Mouse (Mus musculus) kidney, postnatal 0 days (tissue): ENCODE data around the gene Mrps31. TPM values are rescaled to one million over a fixed set of nuclear protein-coding genes. Genes with fewer than 3 reads are reported as not detected.
A peak's percentile ranks its signal among the peaks of the same experiment; 100 is the strongest.

Source experiments
- ATAC-seq: fragments of 200-750 bp; cut with Nextera tagmentation; replicated peaks from 2 replicates; pipeline ENCODE4 v1.8.0; 2017; ENCODE audit warnings: low read depth, moderate number of reproducible peaks, moderate TSS enrichment, moderate library complexity; ENCODE audit not compliant: low FRiP score
- DNase-seq: peaks from one replicate; pipeline ENCODE4 v3.0.0-alpha.2; 2016; ENCODE audit warnings: low spot score
- H3K27ac ChIP-seq: fragments of 300-500 bp; sonication (generic); 2 replicates; pipeline ENCODE4 v1.5.1; 2014; ENCODE audit warnings: mild to moderate bottlenecking
- H3K27me3 ChIP-seq: fragments of 300-500 bp; sonication (generic); 2 replicates; pipeline ENCODE4 v1.6.1; 2014; ENCODE audit warnings: low read length, mixed read lengths; ENCODE audit not compliant: insufficient read depth
- H3K36me3 ChIP-seq: fragments of 300-500 bp; sonication (generic); 2 replicates; pipeline ENCODE4 v1.6.1; 2014; ENCODE audit warnings: low read length, mixed read lengths; ENCODE audit not compliant: insufficient read depth
- H3K4me1 ChIP-seq: fragments of 300-500 bp; sonication (generic); replicated peaks from 2 replicates; pipeline ENCODE4 v1.6.1; 2014; ENCODE audit warnings: antibody characterized with exemption, low read length, mixed read lengths; ENCODE audit not compliant: insufficient read depth
- H3K4me2 ChIP-seq: fragments of 300-500 bp; sonication (generic); 2 replicates; pipeline ENCODE4 v1.6.1; 2014; ENCODE audit warnings: mild to moderate bottlenecking, low read length, moderate library complexity, mixed read lengths
- H3K4me3 ChIP-seq: fragments of 300-500 bp; sonication (generic); replicated peaks from 2 replicates; pipeline ENCODE4 v1.5.1; 2014; ENCODE audit warnings: low read depth, low read length
- H3K9ac ChIP-seq: fragments of 300-500 bp; sonication (generic); 2 replicates; pipeline ENCODE4 v1.6.1; 2014; ENCODE audit warnings: low read depth, low read length
- H3K9me3 ChIP-seq: fragments of 300-500 bp; sonication (generic); replicated peaks from 2 replicates; pipeline ENCODE4 v1.6.1; 2016; ENCODE audit warnings: low read length, inconsistent platforms, mixed read lengths
- CTCF ChIP-seq: IDR thresholded peaks from 2 replicates; pipeline ENCODE4 v1.5.1; 2016; ENCODE audit warnings: antibody characterized with exemption, low read depth, mild to moderate bottlenecking, moderate library complexity
- WGBS: fragments of 180-500 bp; shearing (Covaris S2); extraction: QIAGEN DNeasy Blood & Tissue Kit; methylation state at CpG from one replicate; pipeline ENCODE4 v1.1.7; 2014; 5-methylcytosine and 5-hydroxymethylcytosine counted together
- polyA plus RNA-seq: library from polyadenylated mRNA; unstranded; fragments of >200 nt; fragmentation: Nextera tagmentation; extraction: Ambion mirVana; gene quantifications from 2 replicates; pipeline ENCODE4 v1.2.1, GENCODE M21; 2015

Mrps31 gene
- polyA plus RNA-seq, 1 experiment from 2014 or later = 48.4 TPM

DNA sequence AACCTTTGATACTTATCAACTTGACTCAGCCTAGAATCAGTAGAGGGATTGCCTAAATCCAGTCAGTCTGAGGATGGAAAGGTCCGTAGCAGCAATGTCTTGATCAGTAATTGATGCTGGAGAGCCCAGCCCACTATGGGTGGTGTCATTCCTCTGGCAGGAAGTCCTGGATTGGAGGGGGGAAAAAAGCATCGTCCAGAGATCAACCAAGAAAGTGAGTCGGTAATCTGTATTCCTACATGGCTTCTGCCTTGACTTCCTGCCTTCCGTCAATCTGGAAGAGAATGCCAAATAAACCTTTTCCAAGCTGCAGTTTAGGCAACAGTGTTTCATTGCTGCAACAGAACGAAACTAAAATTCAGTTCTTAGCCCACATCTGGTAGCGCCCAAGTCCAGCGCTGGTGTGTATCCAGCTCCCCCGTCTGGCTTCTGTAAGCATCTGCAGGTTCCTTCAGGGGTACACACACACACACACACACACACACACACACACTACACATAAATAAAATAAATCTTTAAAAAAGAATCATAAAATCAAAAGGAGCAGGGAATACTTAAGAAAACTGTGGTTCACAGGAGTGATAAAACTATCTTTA is 11.8 kb upstream of the Mrps31 start:
- Histone ChIP-seq H3K27ac (peak overlapping the region; percentile 80), H3K9ac (peak overlapping the region; percentile 77; the same call in 1 of the 2 replicates)

DNA sequence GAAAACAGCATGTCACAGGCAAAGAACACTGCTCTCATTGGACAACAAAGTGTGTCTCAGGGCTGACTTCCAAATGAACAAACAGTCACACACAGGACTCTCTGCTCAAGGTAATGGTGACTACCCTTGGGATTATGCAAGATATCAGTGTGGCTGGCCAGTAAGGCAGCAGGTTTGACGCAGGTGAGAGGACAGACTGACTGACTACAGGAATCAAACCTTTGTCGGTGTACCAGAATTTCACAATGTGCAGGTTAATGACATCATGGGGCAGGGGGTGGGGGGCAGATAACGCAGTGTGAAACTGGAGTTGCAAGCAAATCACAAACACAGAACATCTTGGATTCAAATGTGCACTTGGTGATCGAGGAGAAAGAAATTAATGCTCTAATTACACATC is 10.6 kb upstream of the Mrps31 start:
- no peaks in the 10 kb centered on the region for H3K36me3 ChIP-seq
- H3K4me3 ChIP-seq = no peak overlapping the region
- no peaks in the 10 kb centered on the region for H3K27me3 ChIP-seq
- no peak for TF ChIP-seq CTCF
- ATAC-seq (no peak), DNase-seq (no peak)
- H3K9ac ChIP-seq = no peak overlapping the region
- H3K4me2 ChIP-seq = no peak overlapping the region
- H3K9me3 ChIP-seq = no peaks in the 10 kb centered on the region
- peaks cover 4% of the 10 kb centered on the region; the same call in 1 of the 2 replicates for H3K4me1 ChIP-seq
- WGBS = 90% methylated on average over 4 of the region's 4 CpGs
- H3K27ac ChIP-seq = no peak overlapping the region

More for the DNA sequence above, 11.8 kb upstream of the Mrps31 start:
- DNase-seq = no peak
- ATAC-seq = no peak
- Histone ChIP-seq H3K4me1 (peaks cover 4% of the 10 kb centered on the region; the same call in 1 of the 2 replicates), H3K4me3 (peak overlapping the region; percentile 83), H3K9me3 (no peaks in the 10 kb centered on the region), H3K36me3 (no peaks in the 10 kb centered on the region), H3K27me3 (no peaks in the 10 kb centered on the region), H3K4me2 (peak overlapping the region; percentile 74)
- WGBS = 80% methylated on average over 8 of the region's 8 CpGs
- peak; percentile 15; the same call in 1 of the 2 replicates for TF ChIP-seq CTCF

DNA sequence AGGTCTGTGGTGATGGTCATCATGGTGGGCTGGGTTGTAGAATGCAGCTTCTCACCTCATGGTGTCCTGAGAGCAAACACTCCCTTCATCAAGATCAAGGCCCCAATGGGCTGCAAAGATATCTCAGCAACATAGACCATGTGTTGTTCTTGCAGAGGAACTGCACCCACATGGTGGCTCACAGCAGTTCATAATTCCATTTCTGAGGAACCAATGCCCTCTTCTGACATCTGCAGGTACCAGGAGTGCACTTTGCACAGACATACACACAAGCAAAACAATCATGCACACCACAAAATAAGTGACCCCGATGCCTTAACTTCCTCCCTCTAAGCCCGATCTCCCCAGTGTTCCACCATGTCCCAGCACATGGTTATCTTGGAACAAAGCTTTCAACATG is 7.9 kb upstream of the Mrps31 start:
- 89% methylated on average over 2 of the region's 2 CpGs for WGBS
- Histone ChIP-seq H3K27me3 (no peaks in the 10 kb centered on the region), H3K36me3 (no peaks in the 10 kb centered on the region), H3K4me1 (no peaks in the 10 kb centered on the region), H3K4me3 (no peak overlapping the region), H3K4me2 (no peak overlapping the region), H3K27ac (no peak overlapping the region), H3K9me3 (no peaks in the 10 kb centered on the region), H3K9ac (no peak overlapping the region)
- peak; percentile 29 for TF ChIP-seq CTCF
- no peak for DNase-seq
- no peak for ATAC-seq

DNA sequence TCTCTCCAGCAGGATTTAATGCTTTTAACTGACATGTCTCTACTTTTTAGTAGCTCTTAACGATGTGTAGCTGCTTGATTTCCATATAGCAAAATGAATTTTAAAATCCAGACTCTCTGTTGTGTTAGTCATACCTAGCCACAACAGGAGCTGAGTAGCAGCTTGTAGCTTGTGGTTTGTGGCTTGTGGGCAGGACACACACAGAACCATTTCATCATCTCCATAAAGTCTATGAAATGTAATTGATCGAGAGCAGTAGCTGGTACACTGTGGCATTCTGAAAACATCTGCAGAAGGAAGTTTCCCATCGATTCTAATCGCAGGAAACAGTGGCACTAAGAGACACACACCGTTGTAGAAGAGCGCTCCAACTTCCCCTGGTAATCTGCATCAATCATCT is 5.4 kb upstream of the Mrps31 start:
- 74% methylated on average over 6 of the region's 6 CpGs for WGBS
- Histone ChIP-seq H3K36me3 (no peaks in the 10 kb centered on the region), H3K27me3 (no peaks in the 10 kb centered on the region), H3K9me3 (no peaks in the 10 kb centered on the region), H3K4me1 (no peaks in the 10 kb centered on the region), H3K4me3 (no peak overlapping the region), H3K9ac (no peak overlapping the region), H3K4me2 (no peak overlapping the region), H3K27ac (no peak overlapping the region)
- DNase-seq (no peak), ATAC-seq (no peak)
- TF ChIP-seq CTCF = no peak

DNA sequence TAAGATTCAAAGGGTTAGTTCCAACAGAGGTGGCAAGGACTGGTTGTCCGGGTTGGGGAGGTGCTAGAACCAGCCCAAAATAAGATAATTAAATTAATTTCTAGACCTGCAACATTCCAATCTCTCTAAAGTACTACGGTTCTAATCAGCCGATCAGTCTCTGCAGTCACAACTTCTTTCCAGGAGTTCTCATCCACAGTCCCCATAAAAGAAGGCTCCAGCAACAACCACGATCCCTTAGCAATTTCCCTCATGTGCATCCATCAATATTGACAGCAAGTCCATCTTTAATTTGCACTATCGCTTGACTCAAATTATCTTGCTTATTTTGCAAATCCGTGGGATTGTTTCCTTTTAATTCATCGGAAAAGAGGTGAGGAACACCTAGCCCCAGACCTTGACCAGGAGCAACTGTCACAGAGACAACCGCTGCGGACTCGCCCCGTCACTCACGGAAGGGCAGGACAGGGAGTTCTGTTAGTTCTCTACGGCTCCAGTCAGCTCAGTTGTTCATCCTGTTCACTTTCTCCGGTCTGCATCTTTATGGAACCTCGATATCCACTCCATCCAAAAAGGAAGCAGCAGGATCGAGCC is 376 bp upstream of the Mrps31 start:
- Histone ChIP-seq H3K4me1 (0 out of 2 replicates have a peak, but pooled peaks cover 6% of the 10 kb centered on the region), H3K4me3 (peak overlapping the region; percentile 63), H3K4me2 (peak overlapping the region; percentile 65), H3K27me3 (no peaks in the 10 kb centered on the region), H3K27ac (no peak overlapping the region), H3K9me3 (no peaks in the 10 kb centered on the region), H3K9ac (peak overlapping the region; percentile 63), H3K36me3 (peaks cover 3% of the 10 kb centered on the region; the same call in 1 of the 2 replicates)
- ATAC-seq (0 out of 2 replicates have a peak, but pooled peaks have one; percentile 18), DNase-seq (no peak)
- WGBS = 12% methylated on average over 16 of the region's 16 CpGs
- no peak for TF ChIP-seq CTCF

DNA sequence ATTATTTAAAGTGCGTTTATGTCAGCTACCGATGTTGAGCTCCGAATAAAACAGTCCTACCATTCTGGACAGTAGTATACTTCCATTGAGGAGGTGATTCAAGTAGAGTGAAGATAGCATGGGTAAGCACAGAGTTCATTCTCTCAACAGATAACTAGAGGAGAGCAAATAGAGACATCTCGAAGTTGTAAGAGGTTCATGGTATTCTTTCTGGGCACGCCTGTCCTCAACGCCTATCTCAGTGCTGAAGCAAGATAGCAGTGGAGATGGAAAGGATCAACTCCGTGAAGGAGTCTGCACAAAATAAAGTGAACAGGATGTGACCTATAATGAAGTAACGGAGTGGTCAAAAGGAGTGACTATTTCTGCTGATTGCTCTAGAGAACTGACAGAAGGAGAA is 810 bp downstream of the Mrps31 start:
- Histone ChIP-seq H3K4me1 (0 out of 2 replicates have a peak, but pooled peaks cover 6% of the 10 kb centered on the region), H3K9ac (peak overlapping the region; percentile 80), H3K4me3 (peak overlapping the region; percentile 63), H3K4me2 (peak overlapping the region; percentile 67), H3K27ac (no peak overlapping the region), H3K36me3 (peaks cover 9% of the 10 kb centered on the region; the same call in 1 of the 2 replicates), H3K9me3 (no peaks in the 10 kb centered on the region), H3K27me3 (no peaks in the 10 kb centered on the region)
- DNase-seq (no peak), ATAC-seq (no peak)
- WGBS = 17% methylated on average over 8 of the region's 8 CpGs
- TF ChIP-seq CTCF = no peak

Other genes with a start within 250 kb of the Mrps31 start
- 4.8 and 5.4 TPM in 2 replicates for gene Nek3, start 244.9 kb upstream of the Mrps31 start, polyA plus RNA-seq
- gene Ckap2, start 225.5 kb upstream of the Mrps31 start, polyA plus RNA-seq = 22.4 and 23.3 TPM in 2 replicates
- 30.3 and 32.2 TPM in 2 replicates for gene Vps36, start 218.6 kb upstream of the Mrps31 start, polyA plus RNA-seq
- 10.1 and 11.2 TPM in 2 replicates for gene Thsd1, start 184.0 kb upstream of the Mrps31 start, polyA plus RNA-seq
- gene Tpte, start 127.9 kb upstream of the Mrps31 start, polyA plus RNA-seq = not detected in 2 replicates
- 23.8 and 27.3 TPM in 2 replicates for gene Slc25a15, start 12.8 kb upstream of the Mrps31 start, polyA plus RNA-seq